Mouse (Mus musculus) frontal cortex, adult (tissue): ENCODE measurements around the gene Vps29.

Source experiments
- ATAC-seq: cut with Nextera tagmentation; 2 replicates; pipeline ENCODE4 v1.9.2; 2017; ENCODE audit warnings: mild to moderate bottlenecking, moderate library complexity, mixed read lengths; ENCODE audit not compliant: low TSS enrichment

Gene Vps29

DNA sequence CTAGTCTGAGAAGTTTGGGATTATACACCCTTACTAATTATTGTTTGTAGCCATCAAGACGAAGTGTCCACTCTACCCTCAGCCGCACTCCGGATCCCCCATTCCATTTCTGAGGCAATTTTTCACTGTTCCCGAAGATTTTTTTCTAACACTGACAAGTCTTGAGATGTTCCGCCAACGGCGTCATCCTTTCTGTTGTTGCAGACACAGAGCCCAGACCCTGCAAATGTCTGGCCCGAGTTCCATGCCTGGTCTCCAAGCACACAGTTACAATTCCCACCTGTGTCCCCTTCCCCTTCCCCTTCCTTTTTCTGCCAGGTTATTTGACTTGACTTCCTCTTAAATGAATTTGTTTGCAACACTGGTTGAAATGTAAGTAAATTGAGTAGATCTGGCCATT is 45.7 kb downstream of the Vps29 start:
- no peak for ATAC-seq

DNA sequence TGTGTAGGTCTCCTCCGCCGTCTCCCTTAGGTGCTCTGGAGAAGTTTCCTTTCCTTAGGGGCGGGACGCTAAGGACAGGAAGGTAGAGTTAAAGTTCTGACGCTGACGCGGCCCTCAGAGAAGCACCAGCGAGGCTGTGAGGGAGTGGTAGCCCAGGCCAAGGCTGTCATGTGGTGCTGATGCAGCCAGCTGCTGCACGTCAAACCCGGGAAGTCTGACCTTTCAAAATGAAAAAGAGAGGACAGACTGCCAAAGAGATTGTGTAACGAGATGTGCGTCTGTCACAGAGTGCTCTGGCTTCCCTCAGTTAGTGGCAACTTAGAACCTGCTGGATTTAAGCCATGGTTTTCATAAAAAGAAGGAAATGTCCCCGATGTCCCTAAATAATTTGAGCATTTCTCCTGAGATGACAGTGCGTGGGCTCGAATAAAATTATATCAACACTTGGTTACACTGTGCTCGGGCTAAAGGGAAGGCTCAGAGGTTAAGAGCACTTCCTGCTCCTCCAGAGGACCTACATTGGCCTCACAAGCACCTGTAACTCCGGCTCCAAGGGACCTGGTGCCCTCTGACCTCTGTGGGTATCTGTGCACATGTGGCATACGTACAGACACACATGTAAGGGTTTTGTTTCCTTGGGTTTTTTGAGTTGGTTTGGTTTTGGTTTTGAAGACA is 46.6 kb downstream of the Vps29 start:
- peak; percentile 48 for ATAC-seq

DNA sequence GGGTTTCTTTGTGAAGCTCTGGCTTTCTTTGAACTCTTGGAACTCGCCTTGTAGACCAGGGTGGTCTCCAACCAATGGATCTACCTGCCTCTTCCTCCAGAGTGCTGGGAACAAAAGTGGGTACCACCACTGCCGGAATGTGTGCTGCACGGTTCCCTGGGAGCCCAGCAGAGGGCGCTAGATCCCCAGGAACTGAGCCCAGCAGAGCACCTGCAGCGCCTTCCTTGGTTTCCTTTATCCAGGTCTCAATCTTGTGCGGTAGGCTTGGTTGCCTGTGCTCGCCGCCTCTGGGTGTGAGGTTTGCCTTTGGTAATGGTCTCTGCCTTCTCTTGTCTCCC is 47.1 kb downstream of the Vps29 start:
- peak; percentile 44 for ATAC-seq

DNA sequence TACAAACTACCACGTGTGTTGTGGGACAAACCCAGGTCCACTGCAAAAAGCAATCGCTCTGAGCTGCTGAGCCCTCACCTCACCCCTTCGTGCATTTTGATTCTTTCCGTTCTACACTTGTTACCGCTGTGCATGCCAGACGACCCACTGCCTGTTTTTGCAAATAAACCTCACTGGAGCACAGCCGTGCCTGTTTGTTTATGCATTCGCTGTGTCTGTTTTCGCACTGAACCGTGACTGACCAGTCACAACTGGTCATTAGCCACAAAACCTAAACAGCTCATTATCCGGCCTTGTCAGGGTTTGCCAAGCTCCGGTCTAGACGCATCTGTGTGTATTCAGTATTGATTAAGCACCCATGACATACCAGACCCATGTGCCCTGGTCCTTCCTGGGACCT is 48.0 kb downstream of the Vps29 start:
- no peak for ATAC-seq

DNA sequence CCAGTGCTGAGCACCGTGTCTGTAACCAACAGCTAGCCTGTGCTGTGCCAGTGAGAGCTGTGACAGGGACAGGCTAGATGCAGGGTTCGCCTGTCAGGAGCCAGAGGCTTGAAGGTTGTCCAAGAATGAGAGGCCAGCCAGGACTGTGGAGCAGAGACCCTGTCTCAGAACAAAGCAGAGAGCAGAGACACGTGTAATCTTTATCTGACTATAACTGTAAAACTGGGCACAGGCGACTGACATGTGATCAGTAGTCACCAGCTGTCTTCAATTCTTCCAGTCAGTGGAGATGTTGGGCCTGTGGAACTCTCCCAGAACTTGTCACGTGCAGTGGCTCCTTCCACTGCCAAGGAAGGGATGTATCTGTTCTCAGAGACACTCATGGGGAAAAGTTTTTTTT is 48.6 kb downstream of the Vps29 start:
- peak; percentile 45 for ATAC-seq

DNA sequence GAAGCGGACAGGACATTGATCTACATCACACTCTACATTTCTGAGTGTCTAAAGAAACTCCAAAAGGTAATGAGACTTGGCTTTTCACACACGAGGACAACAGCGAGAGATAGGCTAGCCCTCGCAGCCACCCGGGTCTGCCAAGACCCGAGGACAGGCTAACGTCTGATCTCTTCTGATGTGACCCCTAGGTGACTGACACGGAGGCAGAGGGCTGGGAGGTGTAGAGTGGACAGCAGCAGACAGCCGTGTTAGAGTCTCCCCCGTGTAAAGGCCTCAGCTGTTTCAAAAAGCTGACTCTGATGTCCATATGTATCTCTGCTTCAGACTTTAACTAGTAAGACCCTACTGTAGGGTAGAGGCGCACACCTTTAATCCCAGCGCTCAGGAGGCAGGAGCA is 49.2 kb downstream of the Vps29 start:
- no peak for ATAC-seq

DNA sequence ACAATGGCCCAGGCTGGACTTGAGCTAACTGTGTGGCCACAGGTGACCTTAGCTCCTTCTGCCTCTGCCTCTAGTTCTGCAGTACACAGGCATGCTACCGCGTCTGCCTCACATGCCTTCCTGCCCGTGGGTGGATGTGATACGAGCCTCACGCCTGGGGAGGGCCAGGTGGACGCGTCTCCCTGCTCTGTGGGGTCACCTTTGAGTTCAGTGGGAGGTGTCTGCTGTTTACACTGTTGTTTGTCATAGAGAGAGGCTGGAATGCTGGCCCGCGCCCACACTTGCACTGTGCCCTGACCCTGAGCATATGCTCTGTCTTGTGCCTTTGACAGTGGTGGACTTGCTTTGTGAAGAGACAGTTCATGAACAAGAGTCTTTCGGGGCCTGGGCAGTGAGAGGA is 51.4 kb downstream of the Vps29 start:
- no peak for ATAC-seq

DNA sequence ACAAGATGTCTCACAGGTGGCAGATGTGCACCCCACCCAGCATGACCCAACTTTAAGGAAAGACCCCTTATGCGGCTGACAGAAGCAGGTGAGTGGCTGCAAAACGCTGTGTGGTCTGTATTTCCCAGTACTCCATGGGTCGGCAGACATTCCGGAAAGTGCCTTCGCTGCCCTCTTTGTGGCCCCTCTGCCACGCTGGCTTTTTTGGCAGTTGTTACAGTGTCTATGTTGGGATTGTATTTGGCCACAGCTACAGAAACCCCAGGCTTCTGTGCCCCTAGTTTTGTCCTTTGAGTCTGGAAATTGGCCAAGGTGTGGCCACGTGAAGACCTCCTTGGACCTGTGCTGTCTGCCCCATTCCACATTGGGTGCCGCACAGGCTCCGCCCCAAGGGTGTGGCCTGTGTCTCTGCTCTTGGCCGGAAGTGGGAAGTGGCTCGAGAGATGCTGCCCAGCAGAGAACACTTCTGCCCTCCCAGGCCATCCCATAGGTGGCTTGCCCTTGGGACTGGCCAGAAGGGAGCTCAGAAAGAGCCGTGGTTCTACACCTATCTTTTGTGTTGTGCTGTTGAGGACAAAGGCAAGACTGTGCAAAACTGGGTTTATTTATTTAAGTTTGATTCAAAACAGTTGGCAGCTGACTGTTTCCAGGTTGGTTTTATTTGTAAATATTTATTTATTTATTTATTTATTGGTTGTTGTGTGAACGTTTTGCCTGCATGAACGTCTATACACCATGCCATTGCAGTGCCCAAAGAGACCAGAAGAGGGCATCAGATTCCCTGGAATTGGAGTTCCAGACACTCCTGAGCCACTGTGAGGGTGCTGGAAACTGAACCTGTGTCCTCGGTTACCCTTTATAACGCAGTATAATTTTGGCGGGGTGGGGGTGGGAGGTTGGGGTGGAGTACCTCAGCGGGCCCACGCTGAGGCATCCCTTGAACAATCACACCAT is 55.8 kb downstream of the Vps29 start:
- no peak for ATAC-seq

DNA sequence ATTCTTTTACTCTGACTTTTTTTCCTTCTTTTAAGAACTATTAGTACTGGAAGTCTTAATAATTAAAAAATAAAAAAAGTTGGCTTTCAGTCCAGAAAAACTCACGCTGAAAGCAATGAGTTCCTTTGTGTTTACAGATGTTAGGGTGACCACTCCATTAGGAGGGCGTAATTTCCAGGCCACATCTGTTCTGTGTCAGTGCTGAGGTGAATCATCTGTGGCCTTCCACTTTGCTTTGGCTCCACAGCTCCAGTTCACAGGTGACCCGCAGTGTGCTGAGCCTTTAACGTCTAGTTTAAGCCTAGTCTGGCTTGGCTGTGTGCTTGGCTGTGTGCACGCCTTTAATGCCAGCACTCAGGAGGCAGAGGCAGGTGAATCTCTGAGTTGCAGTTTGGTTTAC is 57.7 kb downstream of the Vps29 start:
- no peak for ATAC-seq

DNA sequence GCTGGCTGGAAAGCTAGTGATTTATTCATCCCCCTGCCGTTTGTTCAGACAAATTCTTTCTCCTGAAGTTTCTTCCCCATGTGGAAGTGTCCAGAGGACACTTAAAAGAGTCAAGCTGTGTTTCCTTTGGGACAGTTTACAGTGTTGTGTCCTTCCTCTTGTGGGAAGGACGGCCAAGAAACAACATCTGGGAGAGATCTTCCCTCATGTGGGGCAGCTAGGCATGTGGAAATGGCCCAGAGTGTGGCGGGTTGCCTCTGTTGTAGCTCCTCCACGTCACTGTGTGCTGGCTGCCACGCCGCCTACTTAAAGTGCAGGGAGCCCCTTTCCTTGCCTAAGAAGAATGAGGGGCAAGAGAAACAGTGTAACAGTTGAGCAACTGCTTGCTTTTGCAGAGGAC is 58.7 kb downstream of the Vps29 start:
- ATAC-seq = no peak

DNA sequence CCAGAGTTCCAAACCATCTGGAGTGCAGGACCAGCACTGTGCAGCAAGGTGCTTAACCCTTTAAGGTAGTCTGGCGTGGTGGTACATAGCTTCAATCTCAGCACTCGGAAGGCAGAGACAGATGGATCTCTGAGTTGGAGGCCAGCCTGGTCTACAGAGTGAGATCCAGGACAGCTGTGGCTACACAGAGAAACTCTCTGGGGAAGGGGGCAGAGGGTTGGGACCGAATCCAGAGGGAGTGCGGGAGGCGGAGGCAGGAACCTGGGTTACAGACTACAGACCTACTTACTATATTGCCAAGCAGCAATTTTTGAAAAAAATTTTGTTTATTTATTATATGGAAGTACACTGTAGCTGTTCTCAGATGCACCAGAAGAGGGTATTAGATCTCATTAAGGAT is 60.2 kb downstream of the Vps29 start:
- ATAC-seq = no peak
